Mouse (Mus musculus) embryonic facial prominence, embryonic 14.5 days (tissue): ENCODE measurements at regions not wholly inside any gene's neighbourhood (a gene's known extent, or its start where the extent isn't known, plus 50 kb on each side); places are given as distances from the start of the nearest gene placed in this dataset.
A peak's percentile ranks its signal among the peaks of the same experiment; 100 is the strongest.

Experiments used
- ATAC-seq: fragments of 200-750 bp; cut with Nextera tagmentation; 2 replicates; pipeline ENCODE4 v1.8.0; 2017; ENCODE audit warnings: low read depth, moderate number of reproducible peaks, moderate TSS enrichment
- DNase-seq: peaks from one replicate; pipeline ENCODE4 v3.0.0-alpha.2; 2015; ENCODE audit warnings: low spot score
- H3K27ac ChIP-seq: fragments of 300-500 bp; sonication (generic); replicated peaks from 2 replicates; pipeline ENCODE4 v1.5.1; 2014; ENCODE audit warnings: low read depth, mild to moderate bottlenecking, low read length, moderate library complexity
- H3K27me3 ChIP-seq: fragments of 300-500 bp; sonication (generic); replicated peaks from 2 replicates; pipeline ENCODE4 v1.6.1; 2014; ENCODE audit warnings: low read length; ENCODE audit not compliant: control insufficient read depth, insufficient read depth
- H3K36me3 ChIP-seq: fragments of 300-500 bp; sonication (generic); 2 replicates; pipeline ENCODE4 v1.6.1; 2014; ENCODE audit warnings: low read length, mixed read lengths; ENCODE audit not compliant: control insufficient read depth, insufficient read depth
- H3K4me1 ChIP-seq: fragments of 300-500 bp; sonication (generic); 2 replicates; pipeline ENCODE4 v1.6.1; 2014; ENCODE audit warnings: antibody characterized with exemption, low read length; ENCODE audit not compliant: control insufficient read depth, insufficient read depth
- H3K4me2 ChIP-seq: fragments of 300-500 bp; sonication (generic); 2 replicates; pipeline ENCODE4 v1.6.1; 2014; ENCODE audit warnings: low read depth, mild to moderate bottlenecking, low read length, moderate library complexity, mixed read lengths
- H3K4me3 ChIP-seq: fragments of 300-500 bp; sonication (generic); 2 replicates; pipeline ENCODE4 v1.5.1; 2014; ENCODE audit warnings: low read depth, mild to moderate bottlenecking, low read length
- H3K9ac ChIP-seq: fragments of 300-500 bp; sonication (generic); 2 replicates; pipeline ENCODE4 v1.6.1; 2014; ENCODE audit warnings: low read depth, mild to moderate bottlenecking, low read length, moderate library complexity, mixed read lengths
- H3K9me3 ChIP-seq: fragments of 300-500 bp; sonication (generic); 2 replicates; pipeline ENCODE4 v1.6.1; 2016; ENCODE audit warnings: low read length; ENCODE audit not compliant: control insufficient read depth
- WGBS: fragments of 180-500 bp; shearing (Covaris S2); extraction: QIAGEN DNeasy Blood & Tissue Kit; methylation state at CpG from one replicate; pipeline ENCODE4 v1.1.7; 2014; 5-methylcytosine and 5-hydroxymethylcytosine counted together

GRCm38 (mm10) chr5:17006807-17007522 is 215.4 kb downstream of the Gm28710 start:
- ATAC-seq (no peak), DNase-seq (peak; percentile 64)
- no peak overlapping the region for H3K4me3 ChIP-seq
- no peaks in the 10 kb centered on the region for H3K4me1 ChIP-seq
- no peaks in the 10 kb centered on the region for H3K27me3 ChIP-seq
- no peaks in the 10 kb centered on the region for H3K9me3 ChIP-seq
- no peak overlapping the region for H3K4me2 ChIP-seq
- no peak overlapping the region for H3K9ac ChIP-seq
- WGBS, result 41% methylated on average over 3 of the region's 3 CpGs
- no peaks in the 10 kb centered on the region for H3K36me3 ChIP-seq
- no peak overlapping the region for H3K27ac ChIP-seq

GRCm38 (mm10) chr5:17021636-17022035 is 230.0 kb downstream of the Gm28710 start:
- DNase-seq (peak; percentile 73), ATAC-seq (no peak)
- Histone ChIP-seq H3K9me3 (no peaks in the 10 kb centered on the region), H3K27ac (no peak overlapping the region), H3K36me3 (no peaks in the 10 kb centered on the region), H3K27me3 (no peaks in the 10 kb centered on the region), H3K4me2 (no peak overlapping the region), H3K9ac (no peak overlapping the region), H3K4me1 (no peaks in the 10 kb centered on the region), H3K4me3 (no peak overlapping the region)

- ATAC-seq (no peak), DNase-seq (no peak)
- WGBS, result 41% methylated on average over 2 of the region's 2 CpGs
Observed at GRCm38 (mm10) chr5:17053935-17054334, 262.3 kb downstream of the Gm28710 start.

GRCm38 (mm10) chr5:17064565-17064964 is 273.0 kb downstream of the Gm28710 start:
- Histone ChIP-seq H3K27me3 (no peaks in the 10 kb centered on the region), H3K27ac (no peak overlapping the region), H3K9ac (no peak overlapping the region), H3K4me3 (no peak overlapping the region), H3K4me1 (no peaks in the 10 kb centered on the region), H3K36me3 (no peaks in the 10 kb centered on the region), H3K9me3 (peaks cover 4% of the 10 kb centered on the region; the same call in 1 of the 2 replicates), H3K4me2 (no peak overlapping the region)
- ATAC-seq (no peak), DNase-seq (no peak)
- 92% methylated on average over 8 of the region's 8 CpGs for WGBS

More at GRCm38 (mm10) chr5:17053935-17054334, 262.3 kb downstream of the Gm28710 start:
- H3K27ac ChIP-seq, result no peak overlapping the region
- no peaks in the 10 kb centered on the region for H3K27me3 ChIP-seq
- H3K9ac ChIP-seq, result no peak overlapping the region
- H3K4me3 ChIP-seq, result no peak overlapping the region
- no peak overlapping the region for H3K4me2 ChIP-seq
- H3K9me3 ChIP-seq, result no peaks in the 10 kb centered on the region
- H3K4me1 ChIP-seq, result no peaks in the 10 kb centered on the region
- no peaks in the 10 kb centered on the region for H3K36me3 ChIP-seq

- H3K4me1 ChIP-seq, result no peaks in the 10 kb centered on the region
- DNase-seq (no peak), ATAC-seq (no peak)
- no peak overlapping the region for H3K27ac ChIP-seq
- no peaks in the 10 kb centered on the region for H3K36me3 ChIP-seq
- no peaks in the 10 kb centered on the region for H3K27me3 ChIP-seq
- no peak overlapping the region for H3K9ac ChIP-seq
- no peak overlapping the region for H3K4me2 ChIP-seq
- H3K9me3 ChIP-seq, result no peaks in the 10 kb centered on the region
- no peak overlapping the region for H3K4me3 ChIP-seq
- WGBS, result 66% methylated on average over 1 of the region's 1 CpGs
Observed at GRCm38 (mm10) chr5:17080405-17080804, 288.8 kb downstream of the Gm28710 start.

- H3K4me3 ChIP-seq, result no peak overlapping the region
- H3K9me3 ChIP-seq, result no peaks in the 10 kb centered on the region
- WGBS, result 86% methylated on average over 1 of the region's 1 CpGs
- no peak overlapping the region for H3K27ac ChIP-seq
- H3K36me3 ChIP-seq, result no peaks in the 10 kb centered on the region
- no peak for DNase-seq
- no peaks in the 10 kb centered on the region for H3K4me1 ChIP-seq
- H3K4me2 ChIP-seq, result no peak overlapping the region
- H3K9ac ChIP-seq, result no peak overlapping the region
- no peaks in the 10 kb centered on the region for H3K27me3 ChIP-seq
- ATAC-seq, result no peak
Observed at GRCm38 (mm10) chr5:17111556-17111955, 261.4 kb upstream of the Speer4f2 start.

GRCm38 (mm10) chr5:17112026-17112425 is 261.0 kb upstream of the Speer4f2 start:
- Histone ChIP-seq H3K4me1 (no peaks in the 10 kb centered on the region), H3K27ac (no peak overlapping the region), H3K9ac (no peak overlapping the region), H3K9me3 (no peaks in the 10 kb centered on the region), H3K36me3 (no peaks in the 10 kb centered on the region), H3K4me3 (no peak overlapping the region), H3K27me3 (no peaks in the 10 kb centered on the region), H3K4me2 (no peak overlapping the region)
- 35% methylated on average over 2 of the region's 2 CpGs for WGBS
- peak; percentile 48 for DNase-seq
- no peak for ATAC-seq

GRCm38 (mm10) chr5:17115035-17115434 is 257.9 kb upstream of the Speer4f2 start:
- 79% methylated on average over 3 of the region's 3 CpGs for WGBS
- H3K4me2 ChIP-seq, result no peak overlapping the region
- H3K27me3 ChIP-seq, result no peaks in the 10 kb centered on the region
- H3K4me1 ChIP-seq, result no peaks in the 10 kb centered on the region
- no peak overlapping the region for H3K9ac ChIP-seq
- no peak for ATAC-seq
- no peaks in the 10 kb centered on the region for H3K9me3 ChIP-seq
- no peak overlapping the region for H3K4me3 ChIP-seq
- H3K27ac ChIP-seq, result no peak overlapping the region
- no peaks in the 10 kb centered on the region for H3K36me3 ChIP-seq
- DNase-seq, result no peak

GRCm38 (mm10) chr5:17116072-17116471 is 256.9 kb upstream of the Speer4f2 start:
- H3K36me3 ChIP-seq, result no peaks in the 10 kb centered on the region
- no peak overlapping the region for H3K27ac ChIP-seq
- ATAC-seq (no peak), DNase-seq (peak; percentile 29)
- H3K4me1 ChIP-seq, result no peaks in the 10 kb centered on the region
- H3K4me3 ChIP-seq, result no peak overlapping the region
- H3K4me2 ChIP-seq, result no peak overlapping the region
- no peaks in the 10 kb centered on the region for H3K9me3 ChIP-seq
- no peak overlapping the region for H3K9ac ChIP-seq
- H3K27me3 ChIP-seq, result no peaks in the 10 kb centered on the region
- 51% methylated on average over 3 of the region's 3 CpGs for WGBS
